Mouse (Mus musculus): Measurements from ENCODE around the gene Armh3. TPM values are rescaled to one million over a fixed set of nuclear protein-coding genes. Genes with fewer than 3 reads are reported as not detected.

Gene Armh3
- polyA plus RNA-seq, 1 experiment: not detected

- Histone ChIP-seq H3K4me3 (ENCODE audit: insufficient read depth, low read depth, low read length) (no peak overlapping the region), H3K27ac (ENCODE audit: insufficient read depth, low read depth, low read length) (no peak overlapping the region), H3K4me1 (ENCODE audit: control insufficient read depth, insufficient read depth, low read length) (peaks cover 44% of the 10 kb centered on the region)
- WGBS: 64% methylated on average over 13 of the region's 13 CpGs
- no peak for TF ChIP-seq CTCF (IDR thresholded peaks at IDR 0.05; ENCODE audit: insufficient read depth, low read depth, low read length)
- no peak for TF ChIP-seq POLR2A (IDR thresholded peaks at IDR 0.05; ENCODE audit: insufficient read depth, low read depth, low read length)
Observed at GRCm38 (mm10) chr19:46036477-46037242, 38.4 kb upstream of the Armh3 start.

GRCm38 (mm10) chr19:46035971-46036370, 37.7 kb upstream of the Armh3 start:
- Histone ChIP-seq H3K27ac (ENCODE audit: insufficient read depth, low read depth, low read length) (no peak overlapping the region), H3K4me1 (ENCODE audit: control insufficient read depth, insufficient read depth, low read length) (peaks cover 39% of the 10 kb centered on the region), H3K4me3 (ENCODE audit: insufficient read depth, low read depth, low read length) (no peak overlapping the region)
- TF ChIP-seq CTCF (IDR thresholded peaks at IDR 0.05; ENCODE audit: insufficient read depth, low read depth, low read length) (no peak), POLR2A (IDR thresholded peaks at IDR 0.05; ENCODE audit: insufficient read depth, low read depth, low read length) (no peak)
- WGBS: 82% methylated on average over 13 of the region's 13 CpGs

GRCm38 (mm10) chr19:46033911-46034310, 35.6 kb upstream of the Armh3 start:
- H3K4me1 ChIP-seq (ENCODE audit: control insufficient read depth, insufficient read depth, low read length): peaks cover 32% of the 10 kb centered on the region
- no peak overlapping the region for H3K27ac ChIP-seq (ENCODE audit: insufficient read depth, low read depth, low read length)
- no peak overlapping the region for H3K4me3 ChIP-seq (ENCODE audit: insufficient read depth, low read depth, low read length)
- TF ChIP-seq CTCF (IDR thresholded peaks at IDR 0.05; ENCODE audit: insufficient read depth, low read depth, low read length): no peak
- TF ChIP-seq POLR2A (IDR thresholded peaks at IDR 0.05; ENCODE audit: insufficient read depth, low read depth, low read length): no peak
- WGBS: 94% methylated on average over 11 of the region's 11 CpGs

GRCm38 (mm10) chr19:46032731-46033510, 34.6 kb upstream of the Armh3 start:
- no peak overlapping the region for H3K4me3 ChIP-seq (ENCODE audit: insufficient read depth, low read depth, low read length)
- WGBS: 57% methylated on average over 26 of the region's 26 CpGs
- H3K4me1 ChIP-seq (ENCODE audit: control insufficient read depth, insufficient read depth, low read length): peaks cover 23% of the 10 kb centered on the region
- no peak overlapping the region for H3K27ac ChIP-seq (ENCODE audit: insufficient read depth, low read depth, low read length)
- TF ChIP-seq POLR2A (IDR thresholded peaks at IDR 0.05; ENCODE audit: insufficient read depth, low read depth, low read length) (no peak), CTCF (IDR thresholded peaks at IDR 0.05; ENCODE audit: insufficient read depth, low read depth, low read length) (no peak)

GRCm38 (mm10) chr19:46031689-46032432, 33.6 kb upstream of the Armh3 start:
- TF ChIP-seq POLR2A (IDR thresholded peaks at IDR 0.05; ENCODE audit: insufficient read depth, low read depth, low read length) (no peak), CTCF (IDR thresholded peaks at IDR 0.05; ENCODE audit: insufficient read depth, low read depth, low read length) (no peak)
- Histone ChIP-seq H3K4me3 (ENCODE audit: insufficient read depth, low read depth, low read length) (no peak overlapping the region), H3K4me1 (ENCODE audit: control insufficient read depth, insufficient read depth, low read length) (peaks cover 14% of the 10 kb centered on the region), H3K27ac (ENCODE audit: insufficient read depth, low read depth, low read length) (no peak overlapping the region)
- WGBS: 64% methylated on average over 9 of the region's 9 CpGs

GRCm38 (mm10) chr19:46030196-46030983, 32.1 kb upstream of the Armh3 start:
- Histone ChIP-seq H3K4me3 (ENCODE audit: insufficient read depth, low read depth, low read length) (no peak overlapping the region), H3K4me1 (ENCODE audit: control insufficient read depth, insufficient read depth, low read length) (peaks cover 12% of the 10 kb centered on the region), H3K27ac (ENCODE audit: insufficient read depth, low read depth, low read length) (no peak overlapping the region)
- WGBS: 89% methylated on average over 10 of the region's 10 CpGs
- TF ChIP-seq CTCF (IDR thresholded peaks at IDR 0.05; ENCODE audit: insufficient read depth, low read depth, low read length) (no peak), POLR2A (IDR thresholded peaks at IDR 0.05; ENCODE audit: insufficient read depth, low read depth, low read length) (no peak)

GRCm38 (mm10) chr19:46029652-46030051, 31.4 kb upstream of the Armh3 start:
- H3K27ac ChIP-seq (ENCODE audit: insufficient read depth, low read depth, low read length): no peak overlapping the region
- H3K4me3 ChIP-seq (ENCODE audit: insufficient read depth, low read depth, low read length): no peak overlapping the region
- H3K4me1 ChIP-seq (ENCODE audit: control insufficient read depth, insufficient read depth, low read length): peaks cover 12% of the 10 kb centered on the region
- no peak for TF ChIP-seq CTCF (IDR thresholded peaks at IDR 0.05; ENCODE audit: insufficient read depth, low read depth, low read length)
- no peak for TF ChIP-seq POLR2A (IDR thresholded peaks at IDR 0.05; ENCODE audit: insufficient read depth, low read depth, low read length)
- 93% methylated on average over 1 of the region's 1 CpGs for WGBS

GRCm38 (mm10) chr19:46028747-46029320, 30.5 kb upstream of the Armh3 start:
- 76% methylated on average over 11 of the region's 11 CpGs for WGBS

More at GRCm38 (mm10) chr19:46028747-46029320, 30.5 kb upstream of the Armh3 start:
- Histone ChIP-seq H3K4me3 (ENCODE audit: insufficient read depth, low read depth, low read length) (no peak overlapping the region), H3K27ac (ENCODE audit: insufficient read depth, low read depth, low read length) (no peak overlapping the region), H3K4me1 (ENCODE audit: control insufficient read depth, insufficient read depth, low read length) (peaks cover 12% of the 10 kb centered on the region)
- TF ChIP-seq POLR2A (IDR thresholded peaks at IDR 0.05; ENCODE audit: insufficient read depth, low read depth, low read length): no peak
- TF ChIP-seq CTCF (IDR thresholded peaks at IDR 0.05; ENCODE audit: insufficient read depth, low read depth, low read length): no peak

Data from olfactory bulb, adult 2 months (tissue).